Mouse (Mus musculus) megakaryocyte progenitor cell, adult 5-6 weeks (primary cell): Measurements from ENCODE around the gene Nr2e1. TPM values are rescaled to one million over a fixed set of nuclear protein-coding genes. Genes with fewer than 3 reads are reported as not detected.

Experiments
- ATAC-seq: replicated peaks from 2 replicates; pipeline ENCODE4 v1.8.0; 2016; ENCODE audit warnings: mild to moderate bottlenecking, moderate TSS enrichment, inconsistent platforms; ENCODE audit not compliant: poor library complexity
- total RNA-seq, 2 experiments: library from RNA; stranded (forward) in 1 of 2; stranded (reverse) in 1 of 2; fragments of 157-497, 149-512 nt in 1 of 2; fragments of 200-1000 nt in 1 of 2; gene quantifications; 2 replicates each; pipeline versions ENCODE4 v1.2.3 to v1.2.4; 2015 to 2017

Nr2e1 gene
- total RNA-seq, 2 experiments from 2014 or later: not detected

GRCm38 (mm10) chr10:42559581-42560200 lies 23.7 kb downstream of the Nr2e1 start:
- ATAC-seq: peak; percentile 34; the same call in 1 of the 2 replicates

DNA sequence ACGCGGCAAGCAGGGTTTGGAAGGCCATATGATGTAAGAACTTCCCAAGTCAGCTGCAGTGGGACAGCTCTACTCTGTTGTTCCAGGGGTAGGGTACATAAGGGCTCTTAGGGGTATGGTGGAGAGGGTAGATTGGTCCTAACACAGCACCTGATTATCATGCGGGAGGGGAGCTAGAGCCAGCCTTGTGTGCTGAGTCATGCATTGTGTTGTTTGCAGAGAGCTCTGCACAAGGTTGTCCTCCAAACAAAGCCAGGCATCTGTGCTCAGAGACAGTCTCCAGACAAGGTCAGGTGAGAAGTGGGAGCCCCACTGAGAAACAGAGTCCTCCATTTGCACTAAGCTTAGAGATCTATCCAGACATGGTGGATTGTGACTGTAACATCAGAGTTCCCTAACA lies 36.9 kb downstream of the Nr2e1 start:
- no peak for ATAC-seq

DNA sequence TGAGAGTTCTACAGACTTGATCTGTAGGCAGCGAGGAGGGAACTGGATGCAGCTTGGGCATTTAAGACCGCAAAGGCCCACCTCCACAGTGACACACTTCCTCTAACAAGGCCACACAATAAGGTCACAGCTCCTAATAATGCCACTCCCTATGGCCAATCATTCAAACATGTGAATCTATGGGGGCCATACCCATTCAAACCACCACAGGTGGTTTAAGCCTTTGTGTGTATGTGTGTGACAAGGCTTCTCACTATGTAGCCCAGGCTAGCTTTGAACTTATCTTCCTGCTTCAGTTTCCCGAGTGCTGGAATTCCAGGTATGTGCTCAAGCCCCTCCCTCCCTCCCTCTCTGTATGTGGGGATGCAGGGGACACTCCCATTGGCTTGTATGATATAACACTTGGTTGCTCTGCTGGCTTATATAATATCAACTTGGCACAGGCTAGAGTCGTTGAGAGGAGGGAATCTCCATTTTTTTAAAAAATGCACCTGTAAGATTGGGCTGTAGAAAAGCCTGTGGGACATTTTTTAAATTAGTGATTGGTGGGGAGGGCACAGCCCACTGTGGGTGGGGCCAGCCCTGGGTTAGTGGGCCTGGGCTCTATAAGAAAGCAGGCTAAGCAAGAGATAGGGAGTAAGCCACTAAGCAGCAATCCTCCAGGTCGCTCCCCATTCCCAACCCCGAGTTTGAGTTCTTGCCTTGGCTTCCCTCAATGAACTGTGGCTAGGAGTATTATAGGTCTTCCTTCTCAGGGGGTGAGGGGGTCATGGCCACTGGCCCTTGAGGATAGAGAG lies 37.5 kb downstream of the Nr2e1 start:
- ATAC-seq: no peak

- ATAC-seq: peak; percentile 89
Measured at GRCm38 (mm10) chr10:42537571-42538316, 45.7 kb downstream of the Nr2e1 start.

DNA sequence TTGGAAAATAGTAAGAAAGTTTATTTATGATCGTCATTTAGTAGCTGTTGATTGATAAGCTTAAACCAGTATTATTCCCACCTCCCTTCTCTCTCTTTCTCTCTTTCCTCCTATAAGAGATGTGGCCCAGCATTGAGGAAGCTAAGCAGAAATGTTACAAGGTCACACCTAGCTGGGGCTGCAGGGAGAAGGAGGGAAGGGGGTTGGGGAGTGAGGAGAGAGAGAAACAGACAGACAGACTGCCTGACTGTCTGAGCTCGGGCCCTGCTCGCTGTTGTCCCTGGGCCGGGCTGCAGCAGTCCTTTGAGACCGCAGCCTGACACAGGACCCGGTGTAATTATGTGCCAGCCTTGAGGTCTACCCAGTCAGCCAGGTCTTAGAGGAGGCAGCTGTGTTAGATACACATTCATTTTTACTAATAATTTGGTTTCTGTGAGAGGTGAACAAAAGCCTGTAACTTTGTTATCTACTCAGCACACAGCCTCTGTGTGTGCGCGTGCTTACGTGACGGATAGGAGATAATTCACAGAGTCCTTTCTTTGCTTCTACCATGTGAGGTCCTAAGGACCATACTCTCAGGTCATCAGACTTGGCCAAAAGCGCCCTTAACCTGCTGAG lies 49.5 kb downstream of the Nr2e1 start:
- ATAC-seq: peak; percentile 71

- peak; percentile 88 for ATAC-seq
Measured at GRCm38 (mm10) chr10:42525682-42526081, 57.8 kb downstream of the Nr2e1 start.

- no peak for ATAC-seq
Measured at GRCm38 (mm10) chr10:42523556-42524162, 59.8 kb downstream of the Nr2e1 start.

- no peak for ATAC-seq
Measured at GRCm38 (mm10) chr10:42522912-42523311, 60.5 kb downstream of the Nr2e1 start.

DNA sequence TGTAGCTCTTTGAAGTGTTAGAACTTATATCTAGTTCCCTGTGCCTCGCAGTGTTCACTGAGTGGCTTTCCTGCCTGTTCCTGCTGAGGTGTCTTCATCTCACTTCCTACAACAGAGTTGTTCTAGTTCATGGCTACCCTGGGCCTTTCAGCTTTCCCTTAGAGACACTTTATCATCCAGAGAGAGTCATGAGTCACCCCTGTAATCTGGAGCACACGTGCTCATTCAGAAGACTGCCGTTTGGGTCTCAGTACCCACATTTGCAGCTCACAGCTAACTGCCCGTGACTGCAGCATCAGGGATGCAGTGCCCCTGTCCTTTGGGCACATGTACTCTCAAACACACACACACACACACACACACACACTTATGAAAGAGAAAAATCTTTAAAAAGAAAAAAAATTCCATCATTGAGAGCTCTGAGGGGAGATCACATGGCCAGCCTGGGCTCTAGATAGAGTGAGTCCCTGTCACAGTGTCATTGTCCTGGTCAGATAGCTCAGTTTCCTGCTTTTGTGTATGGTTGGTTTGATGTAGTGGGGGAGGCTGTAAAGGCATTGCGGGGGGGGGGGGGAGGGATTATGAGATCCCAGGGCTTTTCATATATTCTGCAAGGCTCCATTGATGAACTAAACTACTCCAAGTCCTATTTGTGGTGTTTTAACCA lies 62.0 kb downstream of the Nr2e1 start:
- ATAC-seq: peak; percentile 39; the same call in 1 of the 2 replicates

- peak; percentile 54 for ATAC-seq
Measured at GRCm38 (mm10) chr10:42518363-42518762, 65.1 kb downstream of the Nr2e1 start.

- no peak for ATAC-seq
Measured at GRCm38 (mm10) chr10:42514125-42514524, 69.3 kb downstream of the Nr2e1 start.

Other genes starting within 250 kb of the Nr2e1 start
- 2.1 and 3.1 TPM in 2 replicates for gene Afg1l, start 105.1 kb downstream of the Nr2e1 start, total RNA-seq (2015)
- 3.0 and 5.7 TPM in 2 replicates for gene Afg1l, start 105.1 kb downstream of the Nr2e1 start, total RNA-seq (2017)
- 274 and 286 TPM in 2 replicates for gene Snx3, start 81.6 kb downstream of the Nr2e1 start, total RNA-seq (2015)
- 104 and 114 TPM in 2 replicates for gene Snx3, start 81.6 kb downstream of the Nr2e1 start, total RNA-seq (2017)
- 40.5 and 42.3 TPM in 2 replicates for gene Ostm1, start 190 bp upstream of the Nr2e1 start, total RNA-seq (2015)
- gene Ostm1, start 190 bp upstream of the Nr2e1 start, total RNA-seq (2017): 46.4 and 47.3 TPM in 2 replicates
- 36.3 and 43.0 TPM in 2 replicates for gene Sec63, start 177.9 kb upstream of the Nr2e1 start, total RNA-seq (2015)
- gene Sec63, start 177.9 kb upstream of the Nr2e1 start, total RNA-seq (2017): 54.3 and 71.0 TPM in 2 replicates